Mouse (Mus musculus) naive thymus-derived CD4-positive, alpha-beta T cell, adult 5 months (primary cell): ENCODE data around the gene Zfp62. TPM values are rescaled to one million over a fixed set of nuclear protein-coding genes. Genes with fewer than 3 reads are reported as not detected.

Experiments
- polyA plus RNA-seq: library from polyadenylated mRNA; unstranded; fragments of 100-300 nt; shearing (Covaris generic); gene quantifications from one replicate; pipeline ENCODE4 v1.2.1, GENCODE M21; 2017

Zfp62 gene
- polyA plus RNA-seq, result 57.7 TPM

GRCm38 (mm10) chr11:49203129-49203768 is at the start of gene Zfp62:
Zfp62 (plus strand) TSS chr11:49203292.

DNA sequence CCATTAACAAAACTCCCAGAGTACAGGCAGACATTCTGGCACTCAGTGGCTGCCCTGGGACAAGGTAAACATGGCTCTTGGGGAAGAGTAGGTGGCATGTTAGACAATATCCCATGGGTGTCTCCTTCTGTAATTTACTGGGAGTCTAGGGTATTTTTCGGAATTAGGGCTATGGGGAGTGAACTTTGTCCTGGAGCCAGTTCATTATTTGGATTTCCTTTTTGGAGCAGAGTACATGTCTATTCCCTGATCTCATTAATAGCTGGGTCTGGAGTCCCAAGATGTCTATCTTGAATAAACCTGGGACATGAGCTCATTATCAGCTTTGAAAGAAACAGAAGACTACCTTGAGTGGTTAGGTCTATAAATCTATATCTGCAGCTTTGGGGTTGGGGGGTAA is 49.0 kb upstream of the Zfp62 start, which contains the start of gene Olfr1394:
TSS of gene Olfr1394 (plus strand) at position 301 of the 400 bp plus-strand sequence.

GRCm38 (mm10) chr11:49186955-49187488 is 16.1 kb upstream of the Zfp62 start, which contains the start of gene Btnl9:
Btnl9 (minus strand) TSS chr11:49187159.

GRCm38 (mm10) chr11:49243727-49244594 is 40.9 kb downstream of the Zfp62 start, which contains the start of gene Mgat1:
Mgat1 (plus strand) TSS chr11:49244191.

Other genes starting within 250 kb of the Zfp62 start
- gene Olfr56, start 224.4 kb upstream of the Zfp62 start, polyA plus RNA-seq, result 0.66 TPM
- gene 9930111J21Rik1, start 223.9 kb upstream of the Zfp62 start, polyA plus RNA-seq, result 125 TPM
- 2.9 TPM for gene Gm12185, start 211.1 kb upstream of the Zfp62 start, polyA plus RNA-seq
- 200 TPM for gene Tgtp1, start 209.1 kb upstream of the Zfp62 start, polyA plus RNA-seq
- 92.8 TPM for gene 9930111J21Rik2, start 152.1 kb upstream of the Zfp62 start, polyA plus RNA-seq
- 187 TPM for gene Tgtp2, start 139.1 kb upstream of the Zfp62 start, polyA plus RNA-seq
- gene Ifi47, start 126.7 kb upstream of the Zfp62 start, polyA plus RNA-seq, result 241 TPM
- 0.15 TPM for gene Olfr1396, start 88.4 kb upstream of the Zfp62 start, polyA plus RNA-seq
- not detected for gene Olfr1395, start 61.0 kb upstream of the Zfp62 start, polyA plus RNA-seq
- gene Olfr1394, start 48.9 kb upstream of the Zfp62 start, polyA plus RNA-seq, result not detected
- not detected for gene Btnl9, start 16.1 kb upstream of the Zfp62 start, polyA plus RNA-seq
- gene Mgat1, start 40.9 kb downstream of the Zfp62 start, polyA plus RNA-seq, result 28.7 TPM
- gene Olfr1393, start 75.0 kb downstream of the Zfp62 start, polyA plus RNA-seq, result not detected
- gene Olfr1392, start 82.0 kb downstream of the Zfp62 start, polyA plus RNA-seq, result not detected
- not detected for gene Olfr10, start 101.4 kb downstream of the Zfp62 start, polyA plus RNA-seq
- not detected for gene Olfr1391, start 119.5 kb downstream of the Zfp62 start, polyA plus RNA-seq
- gene Olfr1390, start 131.9 kb downstream of the Zfp62 start, polyA plus RNA-seq, result not detected
- gene Olfr1389, start 219.8 kb downstream of the Zfp62 start, polyA plus RNA-seq, result not detected
- gene Olfr1388, start 233.3 kb downstream of the Zfp62 start, polyA plus RNA-seq, result 0.15 TPM